Mouse (Mus musculus): ENCODE data around the gene Dbnl. TPM values are rescaled to one million over a fixed set of nuclear protein-coding genes. Genes with fewer than 3 reads are reported as not detected.

The Dbnl gene
- polyA plus RNA-seq, 1 experiment from 2014 or later, result 139 TPM

GRCm38 (mm10) chr11:5766019-5766418 lies 22.3 kb upstream of the Dbnl start:
- Histone ChIP-seq H3K4me1 (0 out of 2 replicates have a peak, but pooled peaks cover under 1% of the 10 kb centered on the region), H3K36me3 (peaks cover 20% of the 10 kb centered on the region), H3K4me2 (replicated peaks) (no peak overlapping the region), H3K27me3 (no peaks in the 10 kb centered on the region), H3K4me3 (no peak overlapping the region), H3K9me3 (no peaks in the 10 kb centered on the region), H3K9ac (no peak overlapping the region), H3K27ac (no peak overlapping the region)
- WGBS, result 84% methylated on average over 6 of the region's 6 CpGs
- ATAC-seq (ENCODE audit: insufficient number of reproducible peaks, insufficient read depth, low FRiP score, low TSS enrichment), result no peak

GRCm38 (mm10) chr11:5778481-5778880 lies 9.8 kb upstream of the Dbnl start:
- WGBS, result 57% methylated on average over 2 of the region's 2 CpGs
- H3K4me1 ChIP-seq, result no peaks in the 10 kb centered on the region
- no peak overlapping the region; the same call in 1 of the 2 replicates for H3K9ac ChIP-seq

GRCm38 (mm10) chr11:5780035-5780499 lies 8.2 kb upstream of the Dbnl start:
- Histone ChIP-seq H3K9me3 (no peaks in the 10 kb centered on the region), H3K36me3 (no peaks in the 10 kb centered on the region), H3K4me3 (no peak overlapping the region), H3K27me3 (no peaks in the 10 kb centered on the region), H3K4me2 (replicated peaks) (no peak overlapping the region), H3K27ac (no peak overlapping the region), H3K9ac (0 out of 2 replicates have a peak overlapping the region, but pooled peaks have one; percentile 2), H3K4me1 (no peaks in the 10 kb centered on the region)
- 90% methylated on average over 6 of the region's 6 CpGs for WGBS
- ATAC-seq (ENCODE audit: insufficient number of reproducible peaks, insufficient read depth, low FRiP score, low TSS enrichment), result no peak

More at GRCm38 (mm10) chr11:5778481-5778880, 9.8 kb upstream of the Dbnl start:
- Histone ChIP-seq H3K27ac (no peak overlapping the region), H3K36me3 (no peaks in the 10 kb centered on the region), H3K27me3 (no peaks in the 10 kb centered on the region), H3K4me2 (replicated peaks) (no peak overlapping the region), H3K9me3 (no peaks in the 10 kb centered on the region), H3K4me3 (no peak overlapping the region)
- ATAC-seq (ENCODE audit: insufficient number of reproducible peaks, insufficient read depth, low FRiP score, low TSS enrichment), result no peak

GRCm38 (mm10) chr11:5782199-5782944 lies 5.9 kb upstream of the Dbnl start:
- 74% methylated on average over 8 of the region's 8 CpGs for WGBS
- H3K27ac ChIP-seq, result no peak overlapping the region
- no peaks in the 10 kb centered on the region for H3K36me3 ChIP-seq
- H3K4me1 ChIP-seq, result peaks cover 3% of the 10 kb centered on the region
- no peak overlapping the region for H3K9ac ChIP-seq
- H3K4me3 ChIP-seq, result no peak overlapping the region
- ATAC-seq (ENCODE audit: insufficient number of reproducible peaks, insufficient read depth, low FRiP score, low TSS enrichment), result no peak
- no peaks in the 10 kb centered on the region for H3K9me3 ChIP-seq
- no peak overlapping the region for H3K4me2 ChIP-seq (replicated peaks)
- H3K27me3 ChIP-seq, result no peaks in the 10 kb centered on the region

- Histone ChIP-seq H3K9ac (no peak overlapping the region), H3K4me1 (peaks cover 19% of the 10 kb centered on the region), H3K9me3 (no peaks in the 10 kb centered on the region), H3K27me3 (no peaks in the 10 kb centered on the region), H3K27ac (no peak overlapping the region), H3K4me3 (no peak overlapping the region), H3K4me2 (replicated peaks) (no peak overlapping the region), H3K36me3 (0 out of 2 replicates have a peak, but pooled peaks cover 1% of the 10 kb centered on the region)
- ATAC-seq (ENCODE audit: insufficient number of reproducible peaks, insufficient read depth, low FRiP score, low TSS enrichment), result no peak
Observed at GRCm38 (mm10) chr11:5785732-5786131, 2.6 kb upstream of the Dbnl start.

GRCm38 (mm10) chr11:5787671-5788055 lies 625 bp upstream of the Dbnl start:
- H3K4me1 ChIP-seq, result peaks cover 19% of the 10 kb centered on the region
- no peaks in the 10 kb centered on the region for H3K27me3 ChIP-seq
- no peaks in the 10 kb centered on the region for H3K9me3 ChIP-seq
- no peak for ATAC-seq (ENCODE audit: insufficient number of reproducible peaks, insufficient read depth, low FRiP score, low TSS enrichment)
- H3K27ac ChIP-seq, result peak overlapping the region; percentile 91
- H3K36me3 ChIP-seq, result peaks cover 17% of the 10 kb centered on the region
- 36% methylated on average over 8 of the region's 8 CpGs for WGBS
- peak overlapping the region; percentile 75 for H3K4me2 ChIP-seq (replicated peaks)
- peak overlapping the region; percentile 85 for H3K9ac ChIP-seq
- H3K4me3 ChIP-seq, result peak overlapping the region; percentile 85

GRCm38 (mm10) chr11:5789071-5789753 lies 924 bp downstream of the Dbnl start:
- WGBS, result 73% methylated on average over 6 of the region's 6 CpGs

GRCm38 (mm10) chr11:5789754-5790333 lies 1.6 kb downstream of the Dbnl start:
- Histone ChIP-seq H3K27me3 (no peaks in the 10 kb centered on the region), H3K4me1 (peaks cover 19% of the 10 kb centered on the region), H3K36me3 (peaks cover 37% of the 10 kb centered on the region), H3K4me3 (peak overlapping the region; percentile 85), H3K9ac (no peak overlapping the region), H3K27ac (no peak overlapping the region), H3K9me3 (no peaks in the 10 kb centered on the region), H3K4me2 (replicated peaks) (peak overlapping the region; percentile 75)
- WGBS, result 77% methylated on average over 3 of the region's 3 CpGs
- no peak for ATAC-seq (ENCODE audit: insufficient number of reproducible peaks, insufficient read depth, low FRiP score, low TSS enrichment)

More at GRCm38 (mm10) chr11:5789071-5789753, 924 bp downstream of the Dbnl start:
- Histone ChIP-seq H3K27me3 (no peaks in the 10 kb centered on the region), H3K4me2 (replicated peaks) (peak overlapping the region; percentile 75), H3K4me3 (peak overlapping the region; percentile 85), H3K4me1 (peaks cover 19% of the 10 kb centered on the region), H3K9ac (peak overlapping the region; percentile 85), H3K36me3 (peaks cover 30% of the 10 kb centered on the region), H3K27ac (peak overlapping the region; percentile 91), H3K9me3 (no peaks in the 10 kb centered on the region)
- no peak for ATAC-seq (ENCODE audit: insufficient number of reproducible peaks, insufficient read depth, low FRiP score, low TSS enrichment)

- no peak for ATAC-seq (ENCODE audit: insufficient number of reproducible peaks, insufficient read depth, low FRiP score, low TSS enrichment)
- no peak overlapping the region for H3K27ac ChIP-seq
- H3K4me1 ChIP-seq, result peaks cover 19% of the 10 kb centered on the region
- 88% methylated on average over 1 of the region's 1 CpGs for WGBS
- no peak overlapping the region for H3K4me3 ChIP-seq
- H3K9me3 ChIP-seq, result no peaks in the 10 kb centered on the region
- no peak overlapping the region for H3K9ac ChIP-seq
- no peaks in the 10 kb centered on the region for H3K27me3 ChIP-seq
- no peak overlapping the region for H3K4me2 ChIP-seq (replicated peaks)
- peaks cover 43% of the 10 kb centered on the region for H3K36me3 ChIP-seq
Observed at GRCm38 (mm10) chr11:5790431-5790830, 2.1 kb downstream of the Dbnl start.

- H3K4me3 ChIP-seq, result no peak overlapping the region
- no peak overlapping the region for H3K27ac ChIP-seq
- H3K36me3 ChIP-seq, result peaks cover 89% of the 10 kb centered on the region
- no peaks in the 10 kb centered on the region for H3K4me1 ChIP-seq
- ATAC-seq (ENCODE audit: insufficient number of reproducible peaks, insufficient read depth, low FRiP score, low TSS enrichment), result no peak
- 93% methylated on average over 9 of the region's 9 CpGs for WGBS
- no peaks in the 10 kb centered on the region for H3K27me3 ChIP-seq
- no peak overlapping the region for H3K9ac ChIP-seq
- no peak overlapping the region for H3K4me2 ChIP-seq (replicated peaks)
- H3K9me3 ChIP-seq, result no peaks in the 10 kb centered on the region
Observed at GRCm38 (mm10) chr11:5795290-5795689, 7.0 kb downstream of the Dbnl start.

GRCm38 (mm10) chr11:5795706-5796105 lies 7.4 kb downstream of the Dbnl start:
- Histone ChIP-seq H3K4me1 (no peaks in the 10 kb centered on the region), H3K9me3 (no peaks in the 10 kb centered on the region), H3K4me2 (replicated peaks) (no peak overlapping the region), H3K27ac (no peak overlapping the region), H3K9ac (no peak overlapping the region), H3K27me3 (no peaks in the 10 kb centered on the region), H3K36me3 (peaks cover 92% of the 10 kb centered on the region), H3K4me3 (no peak overlapping the region)
- 94% methylated on average over 7 of the region's 7 CpGs for WGBS
- no peak for ATAC-seq (ENCODE audit: insufficient number of reproducible peaks, insufficient read depth, low FRiP score, low TSS enrichment)
